Mouse (Mus musculus): ENCODE measurements around the gene Znrf1.

- no peak for TF ChIP-seq POLR2A (IDR thresholded peaks at IDR 0.05; ENCODE audit: low read depth, low read length)
- no peak for TF ChIP-seq CTCF (IDR thresholded peaks at IDR 0.05; ENCODE audit: extremely low read depth, insufficient read length, insufficient replicate concordance, low read depth, low read length)
Measured at GRCm38 (mm10) chr8:111653524-111653923, 117.6 kb downstream of the Znrf1 start.

All from small intestine, adult 2 months (tissue).